Mouse (Mus musculus): Measurements from ENCODE around the gene Col9a2.

- TF ChIP-seq CTCF (IDR thresholded peaks at IDR 0.05; ENCODE audit: insufficient read depth, low read length) = no peak
- no peak for TF ChIP-seq POLR2A (IDR thresholded peaks at IDR 0.05; ENCODE audit: borderline replicate concordance, extremely low read depth, low read depth, low read length)
Observed at GRCm38 (mm10) chr4:121002400-121003171, 36.6 kb upstream of the Col9a2 start.
